Mouse (Mus musculus) T-cell, adult 2 months (primary cell): ENCODE data around the gene Ulk1.

Experiments
- DNase-seq: peaks from one replicate; pipeline ENCODE4 v3.0.0; 2022; ENCODE audit warnings: low spot score

Ulk1 gene

DNA sequence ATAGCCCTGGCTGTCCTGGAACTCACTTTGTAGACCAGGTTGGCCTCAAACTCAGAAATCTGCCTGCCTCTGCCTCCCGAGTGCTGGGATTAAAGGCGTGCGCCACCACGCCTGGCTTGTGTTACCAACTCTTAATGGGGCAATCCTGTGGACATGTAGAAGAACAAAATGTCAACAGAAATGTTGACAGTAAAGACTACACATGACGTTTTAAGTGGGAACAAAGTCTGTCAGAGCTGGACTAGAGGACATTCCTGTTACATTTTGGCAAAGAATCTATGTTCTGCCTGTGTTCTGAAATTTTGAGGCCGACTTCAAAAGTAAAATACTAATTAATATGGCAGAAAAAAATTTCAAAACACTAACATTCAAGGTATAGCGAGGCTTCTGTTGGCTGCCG lies 46.0 kb downstream of the Ulk1 start:
- no peak for DNase-seq

DNA sequence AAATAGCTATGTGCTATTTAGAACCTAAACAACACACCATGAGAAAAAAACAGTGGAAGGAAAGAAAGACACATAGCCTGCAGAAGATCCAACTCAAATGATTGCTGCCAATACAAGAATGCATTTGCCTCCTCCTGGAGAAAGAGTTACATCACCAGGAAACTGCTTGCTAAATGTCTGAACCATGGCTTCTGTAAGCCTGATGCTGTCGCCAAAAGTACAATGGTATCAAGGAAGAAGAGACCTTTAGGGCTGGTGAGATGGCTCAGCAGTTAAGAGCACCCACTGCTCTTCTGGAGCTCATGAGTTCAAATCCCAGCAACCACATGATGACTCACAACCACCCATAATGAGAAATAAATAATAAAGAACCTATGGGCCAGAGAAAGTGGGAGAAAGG lies 64.9 kb downstream of the Ulk1 start:
- DNase-seq: no peak

DNA sequence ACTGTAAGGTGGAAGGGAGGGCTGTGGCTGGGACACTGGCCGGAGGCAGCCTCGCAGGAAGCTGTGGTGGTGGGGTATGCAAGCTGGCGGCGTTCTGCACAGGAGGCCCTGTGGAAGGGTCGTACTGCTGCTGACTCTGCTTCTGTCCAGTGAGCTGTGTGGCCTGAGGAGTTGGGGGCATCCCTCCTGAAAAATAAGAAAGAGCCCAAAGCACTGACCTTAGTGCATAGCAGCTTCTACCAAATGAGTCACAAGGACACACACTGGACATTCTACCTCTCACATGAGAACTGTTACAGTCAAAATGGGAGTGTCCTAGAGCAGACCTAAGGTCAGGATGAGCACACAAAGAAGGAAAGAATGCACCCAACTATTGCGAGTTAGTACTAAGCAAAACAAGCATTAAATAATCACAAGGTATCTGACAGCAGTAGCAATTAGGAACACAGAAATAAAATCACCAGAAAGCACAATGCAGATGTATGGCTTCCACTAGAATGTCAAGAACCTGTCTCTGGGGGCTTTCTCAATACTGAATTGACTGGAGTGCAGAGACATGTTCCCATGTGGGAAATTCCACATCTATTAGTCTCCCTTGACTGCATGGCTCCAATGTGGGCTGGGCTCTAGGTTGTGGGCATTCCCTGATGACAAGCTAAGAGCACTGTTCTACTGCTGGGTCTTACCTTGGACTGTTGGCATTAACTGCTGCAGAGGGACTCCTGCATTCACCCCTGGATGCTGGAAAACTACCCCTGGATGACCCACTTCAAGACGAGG lies 70.2 kb downstream of the Ulk1 start:
- no peak for DNase-seq

DNA sequence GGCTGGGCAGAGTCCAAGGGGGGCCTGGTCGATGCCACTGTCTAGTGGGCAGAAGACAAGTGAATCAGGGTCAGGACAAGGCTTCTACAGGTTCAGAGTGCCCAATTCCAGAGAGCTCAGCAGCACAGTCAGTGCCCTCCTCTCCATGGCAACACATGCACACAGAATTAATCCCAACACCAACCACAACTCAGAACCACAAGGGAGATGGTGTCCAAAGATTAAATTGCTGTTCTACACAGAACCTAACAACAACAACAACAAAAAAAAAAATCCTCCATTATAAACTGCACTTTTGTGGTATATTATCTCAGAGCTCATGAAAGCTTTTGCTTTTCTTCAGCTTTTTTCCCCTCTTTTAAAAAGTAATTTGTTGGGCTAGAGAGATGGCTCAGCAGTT lies 74.3 kb downstream of the Ulk1 start:
- DNase-seq: no peak
